Mouse (Mus musculus) MEL (cell line): ENCODE measurements at regions not wholly inside any gene's neighbourhood (a gene's known extent, or its start where the extent isn't known, plus 50 kb on each side); places are given as distances from the start of the nearest gene placed in this dataset.

Source experiments
- DNase-seq: peaks from one replicate; pipeline ENCODE4 v3.0.0; 2011; ENCODE audit warnings: low read depth, low spot score
- H3K27ac ChIP-seq: 2 replicates; pipeline ENCODE4 v1.5.1; 2012; ENCODE audit warnings: low read depth, mild to moderate bottlenecking, control low read depth, low read length, moderate library complexity; ENCODE audit not compliant: control insufficient read depth
- H3K27me3 ChIP-seq, 2 experiments: fragments of 150-350 bp in 1 of 2; sonication (generic) in 1 of 2; 2 replicates each; pipeline ENCODE4 v1.6.1; 2012; ENCODE audit warnings: low read length in 2 of 2, mild to moderate bottlenecking in 2 of 2, improper control_type of control experiment in 1 of 2, moderate library complexity in 1 of 2; ENCODE audit not compliant: insufficient read depth in 2 of 2, control insufficient read depth in 1 of 2
- H3K36me3 ChIP-seq, 2 experiments: 2 replicates each; pipeline ENCODE4 v1.6.1; 2012 to 2014; ENCODE audit warnings: low read length in 2 of 2, improper control_type of control experiment in 1 of 2, inconsistent platforms in 1 of 2, mild to moderate bottlenecking in 1 of 2; ENCODE audit not compliant: insufficient read depth in 2 of 2, control insufficient read depth in 1 of 2
- H3K4me1 ChIP-seq, 2 experiments: fragments of 150-350 bp in 1 of 2; sonication (generic) in 1 of 2; 2 replicates each; pipeline ENCODE4 v1.6.1; 2012; ENCODE audit warnings: low read length in 2 of 2, improper control_type of control experiment in 1 of 2, mild to moderate bottlenecking in 1 of 2; ENCODE audit not compliant: insufficient read depth in 2 of 2, control insufficient read depth in 1 of 2
- H3K4me3 ChIP-seq, 2 experiments: fragments of 150-350 bp in 1 of 2; sonication (generic) in 1 of 2; 2 replicates each; pipeline ENCODE4 v1.5.1; 2012; ENCODE audit warnings: low read depth in 2 of 2, low read length in 2 of 2, mild to moderate bottlenecking in 2 of 2, moderate library complexity in 2 of 2, control low read depth in 1 of 2, improper control_type of control experiment in 1 of 2; ENCODE audit not compliant: control insufficient read depth in 1 of 2, insufficient read depth in 1 of 2
- H3K79me2 ChIP-seq: 2 replicates; pipeline ENCODE4 v1.6.1; 2012; ENCODE audit warnings: mild to moderate bottlenecking, low read length, moderate library complexity; ENCODE audit not compliant: control insufficient read depth, poor library complexity, insufficient read depth
- H3K9ac ChIP-seq: 2 replicates; pipeline ENCODE4 v1.6.1; 2012; ENCODE audit warnings: low read depth, mild to moderate bottlenecking, control low read depth, low read length, moderate library complexity; ENCODE audit not compliant: control insufficient read depth, poor library complexity, severe bottlenecking
- H3K9me3 ChIP-seq: fragments of 150-350 bp; sonication (generic); replicated peaks from 2 replicates; pipeline ENCODE4 v1.6.1; 2012; ENCODE audit warnings: mild to moderate bottlenecking, low read length, improper control_type of control experiment, moderate library complexity; ENCODE audit not compliant: insufficient read depth
- CHD1 ChIP-seq: IDR thresholded peaks from 2 replicates; pipeline ENCODE4 v1.6.1; 2012; ENCODE audit warnings: low read depth, mild to moderate bottlenecking, inconsistent platforms, low read length, improper control_type of control experiment
- CHD2 ChIP-seq: IDR thresholded peaks from 2 replicates; pipeline ENCODE4 v1.6.1; 2011; ENCODE audit warnings: low read length, improper control_type of control experiment
- CTCF ChIP-seq, 3 experiments: IDR thresholded peaks in 2 of 3; conservative IDR thresholded peaks in 1 of 3; 2 replicates each; pipeline ENCODE4 v1.5.1; 2011 to 2012; ENCODE audit warnings: low read length in 3 of 3, low read depth in 2 of 3, mild to moderate bottlenecking in 2 of 3, improper control_type of control experiment in 1 of 3, inconsistent platforms in 1 of 3, mixed read lengths in 1 of 3, moderate library complexity in 1 of 3; ENCODE audit not compliant: control insufficient read depth in 1 of 3, insufficient read depth in 1 of 3, poor library complexity in 1 of 3, severe bottlenecking in 1 of 3
- E2F4 ChIP-seq: IDR thresholded peaks from 2 replicates; pipeline ENCODE4 v1.6.1; 2011; ENCODE audit warnings: low read depth, low read length, improper control_type of control experiment, borderline replicate concordance
- ELF1 ChIP-seq: IDR thresholded peaks from 2 replicates; pipeline ENCODE4 v1.6.1; 2014; ENCODE audit warnings: low read depth, mild to moderate bottlenecking, inconsistent platforms, low read length, improper control_type of control experiment, moderate library complexity
- EP300 ChIP-seq, 2 experiments: IDR thresholded peaks; 2 replicates each; pipeline ENCODE4 v1.6.1; 2011; ENCODE audit warnings: improper control_type of control experiment in 2 of 2, low read length in 2 of 2, low read depth in 1 of 2, mild to moderate bottlenecking in 1 of 2
- ETS1 ChIP-seq: IDR thresholded peaks from 2 replicates; pipeline ENCODE4 v1.6.1; 2012; ENCODE audit warnings: low read depth, mild to moderate bottlenecking, inconsistent platforms, low read length, improper control_type of control experiment, moderate library complexity
- GATA1 ChIP-seq: IDR thresholded peaks from 2 replicates; pipeline ENCODE4 v1.6.1; 2011; ENCODE audit warnings: low read depth, low read length, improper control_type of control experiment
- HCFC1 ChIP-seq: IDR thresholded peaks from 2 replicates; pipeline ENCODE4 v1.6.1; 2012; ENCODE audit warnings: low read depth, mild to moderate bottlenecking, inconsistent platforms, low read length, improper control_type of control experiment, moderate library complexity
- JUND ChIP-seq: IDR thresholded peaks from 2 replicates; pipeline ENCODE4 v1.6.1; 2011; ENCODE audit warnings: low read depth, mild to moderate bottlenecking, improper control_type of control experiment, low read length
- MAFK ChIP-seq: IDR thresholded peaks from 2 replicates; pipeline ENCODE4 v1.6.1; 2011; ENCODE audit warnings: low read depth, mild to moderate bottlenecking, low read length, improper control_type of control experiment, borderline replicate concordance
- MAX ChIP-seq: IDR thresholded peaks from 2 replicates; pipeline ENCODE4 v1.6.1; 2011; ENCODE audit warnings: low read length, improper control_type of control experiment
- NELFE ChIP-seq: IDR thresholded peaks from 2 replicates; pipeline ENCODE4 v1.6.1; 2011; ENCODE audit warnings: low read depth, low read length, improper control_type of control experiment
- NRF1 ChIP-seq: IDR thresholded peaks from 2 replicates; pipeline ENCODE4 v1.6.1; 2014; ENCODE audit warnings: low read depth, mild to moderate bottlenecking, inconsistent platforms, low read length, improper control_type of control experiment, moderate library complexity; ENCODE audit not compliant: poor library complexity, insufficient read depth, severe bottlenecking
- POLR2A ChIP-seq, 2 experiments: IDR thresholded peaks; 2 replicates each; pipeline ENCODE4 v1.6.1; 2011 to 2012; ENCODE audit warnings: low read length in 2 of 2, mild to moderate bottlenecking in 2 of 2, control low read depth in 1 of 2, improper control_type of control experiment in 1 of 2, low read depth in 1 of 2, moderate library complexity in 1 of 2; ENCODE audit not compliant: control insufficient read depth in 1 of 2, insufficient read depth in 1 of 2, poor library complexity in 1 of 2
- POLR2AphosphoS5 ChIP-seq: IDR thresholded peaks from 2 replicates; pipeline ENCODE4 v1.6.1; 2012; ENCODE audit warnings: low read depth, borderline replicate concordance, mild to moderate bottlenecking, inconsistent platforms, low read length, moderate library complexity, mixed read lengths
- SIN3A ChIP-seq: IDR thresholded peaks from 2 replicates; pipeline ENCODE4 v1.6.1; 2012; ENCODE audit warnings: low read length, improper control_type of control experiment, inconsistent platforms
- SMC3 ChIP-seq: IDR thresholded peaks from 2 replicates; pipeline ENCODE4 v1.6.1; 2011; ENCODE audit warnings: low read depth, low read length, improper control_type of control experiment
- TCF12 ChIP-seq: IDR thresholded peaks from 2 replicates; pipeline ENCODE4 v1.6.1; 2014; ENCODE audit warnings: low read depth, mild to moderate bottlenecking, inconsistent platforms, low read length, improper control_type of control experiment, moderate library complexity
- USF2 ChIP-seq, 2 experiments: IDR thresholded peaks; 2 replicates each; pipeline ENCODE4 v1.6.1; 2011 to 2012; ENCODE audit warnings: improper control_type of control experiment in 2 of 2, low read length in 2 of 2, borderline replicate concordance in 1 of 2, inconsistent platforms in 1 of 2, low read depth in 1 of 2, mild to moderate bottlenecking in 1 of 2; ENCODE audit not compliant: insufficient read depth in 1 of 2
- ZC3H11A ChIP-seq: IDR thresholded peaks from 2 replicates; pipeline ENCODE4 v1.6.1; 2012; ENCODE audit warnings: low read depth, mild to moderate bottlenecking, inconsistent platforms, low read length, improper control_type of control experiment
- ZKSCAN1 ChIP-seq: IDR thresholded peaks from 2 replicates; pipeline ENCODE4 v1.6.1; 2012; ENCODE audit warnings: low read depth, mild to moderate bottlenecking, inconsistent platforms, low read length, improper control_type of control experiment, moderate library complexity
- ZMIZ1 ChIP-seq: IDR thresholded peaks from 2 replicates; pipeline ENCODE4 v1.6.1; 2012; ENCODE audit warnings: low read depth, mild to moderate bottlenecking, inconsistent platforms, low read length, improper control_type of control experiment, moderate library complexity

- no peaks in the 10 kb centered on the region for H3K9me3 ChIP-seq
- TF ChIP-seq NELFE (no peak), POLR2AphosphoS5 (no peak), CTCF (IDR thresholded peaks at IDR 0.05 in 2 of 3, conservative IDR thresholded peaks at IDR 0.05 in 1 of 3; ENCODE audit: control insufficient read depth in 1 of 3, insufficient read depth in 1 of 3, low read depth in 2 of 3, low read length in 3 of 3, poor library complexity in 1 of 3, severe bottlenecking in 1 of 3) (no peak), POLR2A (IDR thresholded peaks at IDR 0.05; ENCODE audit: control insufficient read depth in 1 of 2, insufficient read depth in 1 of 2, low read depth in 1 of 2, low read length in 2 of 2, poor library complexity in 1 of 2) (no peak), ZC3H11A (no peak), SMC3 (no peak), SIN3A (no peak), JUND (no peak), USF2 (IDR thresholded peaks at IDR 0.05; ENCODE audit: borderline replicate concordance in 1 of 2, insufficient read depth in 1 of 2, low read depth in 1 of 2, low read length in 2 of 2) (no peak), ZKSCAN1 (no peak), MAFK (no peak), NRF1 (no peak), TCF12 (no peak), ZMIZ1 (no peak), EP300 (IDR thresholded peaks at IDR 0.05; ENCODE audit: low read depth in 1 of 2, low read length in 2 of 2) (no peak), GATA1 (no peak), CHD1 (no peak)
These were observed 108.5 kb upstream of the N6amt1 start for GRCm38 (mm10) chr16:87245441-87245840.

DNA sequence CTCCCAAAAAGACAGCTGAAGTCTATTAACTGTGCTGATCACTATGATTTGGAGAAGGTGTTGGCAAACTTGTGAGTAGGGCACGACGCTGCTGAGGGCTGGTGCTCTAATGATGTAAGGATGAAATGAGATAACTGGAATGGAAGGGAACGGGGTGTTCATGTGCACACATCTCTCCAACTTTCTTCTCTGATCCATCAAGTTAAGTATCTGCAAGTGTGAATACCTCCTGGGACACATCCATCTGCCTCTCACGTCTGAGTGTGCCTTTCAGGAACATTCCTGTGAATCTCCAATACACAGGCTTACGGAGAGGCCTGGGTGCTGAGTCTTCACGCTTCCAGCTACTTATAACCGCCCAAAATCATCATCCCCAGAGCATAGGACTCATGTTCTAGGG, 112.0 kb upstream of the N6amt1 start:
- DNase-seq: no peak

More at GRCm38 (mm10) chr16:87245441-87245840, 108.5 kb upstream of the N6amt1 start:
- Histone ChIP-seq H3K4me3 (no peak overlapping the region), H3K9ac (no peak overlapping the region), H3K27me3 (no peaks in the 10 kb centered on the region), H3K4me1 (no peaks in the 10 kb centered on the region), H3K27ac (no peak overlapping the region), H3K79me2 (no peaks in the 10 kb centered on the region), H3K36me3 (no peaks in the 10 kb centered on the region)
- DNase-seq: no peak

More for the DNA sequence above, 112.0 kb upstream of the N6amt1 start:
- no peak overlapping the region for H3K4me3 ChIP-seq
- H3K9me3 ChIP-seq: no peaks in the 10 kb centered on the region
- H3K9ac ChIP-seq: no peak overlapping the region
- no peak overlapping the region for H3K27ac ChIP-seq
- no peaks in the 10 kb centered on the region for H3K79me2 ChIP-seq
- H3K27me3 ChIP-seq: no peaks in the 10 kb centered on the region
- TF ChIP-seq NELFE (no peak), E2F4 (no peak), CHD2 (no peak), USF2 (IDR thresholded peaks at IDR 0.05; ENCODE audit: borderline replicate concordance in 1 of 2, insufficient read depth in 1 of 2, low read depth in 1 of 2, low read length in 2 of 2) (no peak), MAX (no peak), CHD1 (no peak), HCFC1 (no peak), EP300 (IDR thresholded peaks at IDR 0.05; ENCODE audit: low read depth in 1 of 2, low read length in 2 of 2) (no peak), POLR2A (IDR thresholded peaks at IDR 0.05; ENCODE audit: control insufficient read depth in 1 of 2, insufficient read depth in 1 of 2, low read depth in 1 of 2, low read length in 2 of 2, poor library complexity in 1 of 2) (no peak), TCF12 (no peak), ELF1 (no peak), ETS1 (no peak), JUND (no peak)
- no peaks in the 10 kb centered on the region for H3K36me3 ChIP-seq
- H3K4me1 ChIP-seq: no peaks in the 10 kb centered on the region
